Mouse (Mus musculus) frontal cortex, adult 2 months (tissue): ENCODE data around the gene Cldn11. TPM values are rescaled to one million over a fixed set of nuclear protein-coding genes. Genes with fewer than 3 reads are reported as not detected.

Source experiments
- DNase-seq, 2 experiments: peaks; one replicate each; pipeline ENCODE4 v3.0.0; 2022; ENCODE audit warnings: low spot score in 1 of 2; ENCODE audit errors: extremely low spot score in 1 of 2
- polyA plus RNA-seq: library from polyadenylated mRNA; depleted of rRNA; stranded (reverse); fragments of >200 nt; gene quantifications from 2 replicates; pipeline ENCODE4 v1.2.3, GENCODE M21; 2012; rRNA removed

Gene Cldn11
- polyA plus RNA-seq, 1 experiment = 135 TPM

DNA sequence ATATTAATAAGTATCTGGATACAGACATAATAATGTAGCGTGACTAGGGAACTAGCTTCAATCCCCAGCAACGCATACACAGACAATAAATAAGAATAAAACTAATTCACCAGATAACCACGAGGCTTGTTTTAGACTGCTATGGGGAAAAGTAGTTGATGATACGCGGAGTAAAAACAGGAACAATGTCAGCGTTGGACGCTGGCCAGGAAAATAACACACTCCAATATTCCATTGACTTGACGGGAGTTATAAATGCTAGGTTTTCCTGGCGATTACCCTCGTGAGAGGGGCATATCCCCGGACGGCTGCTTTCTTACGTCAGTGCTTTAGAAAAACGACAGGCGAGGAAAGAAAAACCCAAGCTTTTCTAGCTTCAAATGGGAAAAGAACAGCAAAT, 8.1 kb downstream of the Cldn11 start:
- no peak for DNase-seq

GRCm38 (mm10) chr3:31160046-31160445, 10.3 kb downstream of the Cldn11 start:
- no peak for DNase-seq

DNA sequence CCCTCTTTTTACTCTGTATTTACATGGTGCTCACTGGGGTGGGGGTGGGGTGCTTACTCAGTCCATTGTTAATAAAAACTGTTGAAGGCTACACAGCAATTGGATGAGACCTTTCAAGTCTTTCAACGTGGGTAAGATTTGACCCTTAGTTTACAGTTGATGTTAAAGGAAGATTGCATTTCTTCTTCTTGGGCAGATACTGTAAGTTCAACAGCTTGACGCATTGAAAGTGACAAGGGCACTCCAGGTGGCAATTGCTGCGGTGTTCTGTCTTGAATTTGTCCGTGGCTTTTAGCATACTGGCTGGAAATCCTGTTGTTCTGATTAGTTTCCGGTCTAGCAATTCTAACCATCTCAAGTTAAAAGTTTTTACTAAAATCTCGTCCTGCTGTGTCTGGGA, 11.6 kb downstream of the Cldn11 start:
- no peak for DNase-seq

GRCm38 (mm10) chr3:31162860-31163259, 13.1 kb downstream of the Cldn11 start:
- no peak for DNase-seq

- no peak for DNase-seq
These were observed 16.1 kb downstream of the Cldn11 start for GRCm38 (mm10) chr3:31165803-31166202.

DNA sequence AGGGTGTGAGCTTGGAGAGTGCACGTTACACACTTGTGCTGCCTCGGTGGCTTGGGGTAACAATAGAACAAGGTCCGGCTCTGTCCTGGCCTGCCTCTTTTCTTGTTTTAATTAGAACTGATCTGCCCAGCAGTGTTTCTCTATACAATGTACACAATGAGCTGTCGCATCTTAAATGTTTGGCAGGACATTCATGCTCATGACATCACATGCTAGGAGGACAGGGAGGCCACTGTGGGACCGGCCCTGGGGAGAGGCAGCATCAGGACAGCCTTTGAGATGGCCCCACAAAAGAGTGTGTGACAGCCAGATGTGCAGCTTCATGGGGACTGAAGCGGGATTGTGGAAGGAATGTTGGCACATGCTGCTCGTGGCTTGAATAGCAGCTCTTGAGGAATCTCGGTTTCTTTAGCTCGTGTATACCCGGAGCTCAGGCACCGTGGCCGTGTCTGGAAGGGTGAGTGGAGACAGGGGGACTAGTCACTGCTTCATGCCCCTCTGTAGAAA, 16.7 kb downstream of the Cldn11 start:
- peak; percentile 33 to 41 for DNase-seq

DNA sequence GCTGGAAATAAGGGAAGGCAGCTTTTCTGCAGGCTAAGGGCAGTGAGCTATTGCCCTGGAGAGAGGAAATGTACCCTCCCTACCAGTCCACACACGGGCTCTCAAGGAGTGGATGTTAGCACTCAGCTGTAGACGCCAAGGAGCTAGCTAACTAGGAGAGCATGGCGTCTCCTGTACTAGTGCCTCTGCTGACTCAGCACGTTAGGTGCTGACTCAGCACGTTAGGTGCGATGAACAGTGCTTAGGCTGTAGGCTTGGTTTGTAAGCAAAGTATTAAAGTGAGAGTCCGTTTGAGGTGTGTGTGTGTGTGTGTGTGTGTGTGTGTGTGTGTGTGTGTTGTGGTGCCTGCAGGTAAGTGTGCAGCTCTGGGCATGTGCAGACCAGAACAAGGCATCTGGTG, 40.6 kb downstream of the Cldn11 start:
- DNase-seq = no peak

GRCm38 (mm10) chr3:31191402-31191801, 41.7 kb downstream of the Cldn11 start:
- DNase-seq = no peak

DNA sequence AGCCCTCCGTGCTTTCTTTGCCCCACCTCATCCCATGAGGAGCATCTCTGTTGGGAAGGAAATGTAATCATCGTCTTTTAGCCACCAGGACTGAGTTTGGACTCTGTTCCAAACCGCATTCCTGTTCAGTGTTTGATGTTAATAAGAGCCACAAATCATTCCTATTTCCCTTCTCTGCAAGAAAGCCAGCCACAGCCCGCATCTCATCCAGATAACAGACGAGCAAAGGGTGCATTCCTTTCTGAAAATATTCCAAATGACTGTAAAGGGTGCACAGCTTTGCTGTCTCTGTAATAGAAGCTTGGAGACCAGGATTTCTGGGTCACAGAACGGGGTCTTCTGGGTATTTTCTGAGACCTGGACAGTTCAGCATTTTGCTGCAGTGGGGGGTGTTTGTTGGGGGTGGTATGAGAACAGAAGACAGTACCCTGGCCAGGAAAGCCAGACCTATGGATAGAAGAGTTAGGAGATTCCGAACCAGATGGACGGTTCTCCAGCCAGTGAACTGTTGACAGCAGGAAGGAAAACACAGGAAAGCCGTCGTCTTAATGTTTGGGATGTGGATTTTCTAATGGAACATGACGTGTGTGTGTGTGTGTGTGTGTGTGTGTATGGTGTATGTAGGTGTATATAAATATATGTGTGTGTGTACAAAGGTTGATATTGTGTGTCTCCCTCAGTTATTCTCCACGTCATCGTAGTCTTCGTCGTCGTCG, 49.6 kb downstream of the Cldn11 start:
- DNase-seq = no peak

GRCm38 (mm10) chr3:31203947-31204346, 54.2 kb downstream of the Cldn11 start:
- DNase-seq = no peak

DNA sequence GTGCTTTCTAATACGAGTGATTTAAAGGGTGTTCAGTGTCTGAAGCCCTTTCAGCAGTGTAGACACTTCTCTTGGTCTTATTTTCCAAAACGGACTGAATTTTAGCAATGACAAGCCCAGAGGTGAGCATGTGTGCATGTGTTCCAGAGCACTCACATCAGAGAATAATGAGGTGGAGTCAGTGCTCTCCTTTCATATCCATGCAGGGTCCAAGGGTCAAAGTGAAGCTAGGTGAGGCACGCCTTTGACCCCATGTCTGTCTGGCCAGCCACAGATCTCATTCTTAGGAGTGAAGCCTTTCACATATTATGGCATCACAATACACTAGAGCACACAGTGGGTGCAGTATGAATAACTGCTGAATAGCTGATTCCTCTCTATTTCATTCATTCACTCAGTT, 55.4 kb downstream of the Cldn11 start:
- DNase-seq = no peak

DNA sequence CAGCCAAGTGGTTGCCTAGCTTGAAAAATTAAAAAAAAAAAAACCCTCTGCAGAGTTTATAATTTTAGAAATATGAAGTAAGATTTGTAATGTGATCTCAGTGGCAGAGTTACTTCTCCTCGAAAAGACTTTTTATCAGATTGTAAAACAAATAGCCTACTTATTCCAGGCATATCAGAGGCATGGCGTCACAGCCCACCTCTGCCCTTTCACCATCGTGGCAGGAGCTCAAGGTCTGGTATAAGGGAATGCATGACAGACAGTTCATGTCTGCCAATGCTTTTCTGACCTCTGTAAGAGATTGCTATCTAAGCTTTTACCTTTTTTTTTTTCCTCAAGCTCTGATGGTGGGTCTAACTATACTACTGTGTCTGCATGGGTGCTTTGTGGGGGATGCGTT, 58.3 kb downstream of the Cldn11 start:
- DNase-seq = no peak

GRCm38 (mm10) chr3:31208458-31208994, 58.8 kb downstream of the Cldn11 start:
- DNase-seq = no peak

- DNase-seq = peak in 1 of 2 experiments; percentile 28
These were observed 59.3 kb downstream of the Cldn11 start for GRCm38 (mm10) chr3:31209001-31209400.

DNA sequence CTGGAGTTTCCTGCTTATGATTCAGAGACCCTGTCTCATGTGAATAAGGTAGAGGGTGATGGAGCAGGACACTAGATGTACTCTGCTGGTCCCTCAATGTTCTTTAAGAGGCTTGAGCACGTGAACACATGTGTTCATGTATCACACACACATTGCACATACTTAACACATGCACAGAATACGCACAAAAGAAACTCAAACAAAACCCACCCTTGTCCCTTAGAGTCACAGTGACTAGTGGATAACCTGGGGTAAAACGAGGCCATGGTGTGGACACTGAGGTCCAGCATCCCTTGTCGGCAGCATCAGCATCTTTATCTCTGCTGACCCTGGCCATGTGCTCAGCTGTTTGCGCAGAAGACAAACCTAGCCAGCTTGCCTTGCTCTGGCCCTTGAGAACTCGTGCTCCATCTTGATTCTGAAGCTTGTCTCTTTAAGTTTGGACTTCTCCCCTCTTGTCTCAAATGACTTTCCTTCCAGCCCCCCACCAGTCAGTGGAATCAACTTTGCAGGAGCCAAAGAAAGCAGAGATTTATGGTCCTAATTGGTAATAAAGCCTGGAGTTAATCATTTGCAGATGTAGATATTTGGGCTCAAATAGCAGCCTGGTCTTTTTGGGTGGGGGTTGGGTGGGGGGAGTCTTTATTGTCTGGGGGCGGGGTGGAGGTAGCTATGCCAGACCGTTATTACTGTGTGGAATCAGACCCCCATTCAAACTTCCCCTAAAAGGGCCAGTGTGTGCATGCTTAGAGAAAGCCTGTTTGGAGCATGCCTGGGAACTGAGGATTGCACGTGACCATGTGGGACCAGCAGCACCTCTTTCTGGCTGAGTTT, 62.7 kb downstream of the Cldn11 start:
- no peak for DNase-seq

- peak in 1 of 2 experiments; percentile 33 for DNase-seq
These were observed 64.1 kb downstream of the Cldn11 start for GRCm38 (mm10) chr3:31213802-31214201.

Other genes starting within 250 kb of the Cldn11 start
- gene Phc3, start 180.5 kb upstream of the Cldn11 start, polyA plus RNA-seq = 22.5 and 23.5 TPM in 2 replicates
- gene Prkci, start 154.2 kb upstream of the Cldn11 start, polyA plus RNA-seq = 38.2 and 39.1 TPM in 2 replicates
- gene Skil, start 54.9 kb upstream of the Cldn11 start, polyA plus RNA-seq = 19.8 and 20.0 TPM in 2 replicates
- gene Slc7a14, start 160.5 kb downstream of the Cldn11 start, polyA plus RNA-seq = 13.5 and 16.7 TPM in 2 replicates